ENCODE assay signal across 10 mouse cellular contexts in genomic region chr13:116002391-116002899, GRCm38 (mm10).
A peak's percentile ranks its signal among the peaks of the same experiment; 100 is the strongest.
DNase-seq lines count a peak whose midpoint lies in the region; ATAC-seq lines count a peak whose summit lies in the region.
"Had no signal": no experiment of that assay in that cellular context is flagged by ENCODE, and none has a peak within 500 bp of the region (broad histone marks: within the 10 kb centered on the region; RNA-seq: fewer than 3 reads in every experiment).

No protein-coding gene starts in this region.

- H3K27me3 ChIP-seq in hindbrain, embryonic 16.5 days (replicated peaks; ENCODE audit: control insufficient read depth, insufficient read depth, low read length), result no peaks in the 10 kb centered on the region
- H3K27me3 ChIP-seq in hindbrain, embryonic 12.5 days, result no peaks in the 10 kb centered on the region
- H3K27me3 ChIP-seq: embryonic facial prominence, embryonic 13.5 days; liver, embryonic 15.5 days had no signal

- WGBS in hindbrain, embryonic 16.5 days, result 42% methylated on average over 4 of the region's 4 CpGs
- 65% methylated on average over 4 of the region's 4 CpGs for WGBS in hindbrain, embryonic 12.5 days

- DNase-seq in adrenal gland, postnatal 10 days, result peak; percentile 86
- DNase-seq in frontal cortex, postnatal 25 days (ENCODE audit: low spot score in 2 of 2), result peak; percentile 13 to 32
- peak; percentile 57 for DNase-seq in layer of hippocampus, adult 9-10 months (ENCODE audit: low spot score)
- DNase-seq in ovary, postnatal 14 days (ENCODE audit: low spot score), result peak; percentile 54
- no peak for DNase-seq in liver

- no peak overlapping the region for H3K4me3 ChIP-seq in hindbrain, embryonic 16.5 days (ENCODE audit: low read length)
- H3K4me3 ChIP-seq in hindbrain, embryonic 12.5 days, result no peak overlapping the region
- H3K4me3 ChIP-seq: embryonic facial prominence, embryonic 13.5 days; liver, embryonic 15.5 days had no signal

- H3K9me3 ChIP-seq in hindbrain, embryonic 16.5 days (ENCODE audit: control insufficient read depth, low read length), result no peaks in the 10 kb centered on the region
- no peaks in the 10 kb centered on the region for H3K9me3 ChIP-seq in hindbrain, embryonic 12.5 days (replicated peaks)
- H3K9me3 ChIP-seq: embryonic facial prominence, embryonic 13.5 days; liver, embryonic 15.5 days had no signal

- H3K4me1 ChIP-seq in hindbrain, embryonic 16.5 days (ENCODE audit: control insufficient read depth, insufficient read depth, low read depth, low read length), result no peaks in the 10 kb centered on the region
- no peaks in the 10 kb centered on the region for H3K4me1 ChIP-seq in hindbrain, embryonic 12.5 days
- H3K4me1 ChIP-seq: embryonic facial prominence, embryonic 13.5 days; liver, embryonic 15.5 days had no signal

- no peak overlapping the region for H3K4me2 ChIP-seq in hindbrain, embryonic 16.5 days (ENCODE audit: low read length)
- no peak overlapping the region for H3K4me2 ChIP-seq in hindbrain, embryonic 12.5 days (replicated peaks)
- H3K4me2 ChIP-seq: embryonic facial prominence, embryonic 13.5 days; liver, embryonic 15.5 days had no signal

- ATAC-seq in hindbrain, embryonic 16.5 days, result peak; percentile 56; the same call in 1 of the 2 replicates
- no peak for ATAC-seq in hindbrain, embryonic 12.5 days (ENCODE audit: low FRiP score)
- no peak for ATAC-seq in erythroblast, adult 5-6 weeks (replicated peaks; ENCODE audit: low FRiP score, poor library complexity, severe bottlenecking)

- no peaks in the 10 kb centered on the region for H3K36me3 ChIP-seq in hindbrain, embryonic 16.5 days (ENCODE audit: control insufficient read depth, insufficient read depth, low read length)
- no peaks in the 10 kb centered on the region for H3K36me3 ChIP-seq in hindbrain, embryonic 12.5 days
- H3K36me3 ChIP-seq: embryonic facial prominence, embryonic 13.5 days; liver, embryonic 15.5 days had no signal

- no peak overlapping the region for H3K27ac ChIP-seq in hindbrain, embryonic 16.5 days (ENCODE audit: low read depth, low read length)
- H3K27ac ChIP-seq in hindbrain, embryonic 12.5 days, result no peak overlapping the region
- H3K27ac ChIP-seq: embryonic facial prominence, embryonic 13.5 days; liver, embryonic 15.5 days had no signal

- H3K9ac ChIP-seq in hindbrain, embryonic 16.5 days (ENCODE audit: low read depth, low read length), result no peak overlapping the region
- H3K9ac ChIP-seq in hindbrain, embryonic 12.5 days, result no peak overlapping the region
- H3K9ac ChIP-seq: embryonic facial prominence, embryonic 13.5 days; liver, embryonic 15.5 days had no signal
